Mouse (Mus musculus) bone marrow macrophage, adult 2 months (primary cell): Measurements from ENCODE around the gene Golga2. TPM values are rescaled to one million over a fixed set of nuclear protein-coding genes. Genes with fewer than 3 reads are reported as not detected.
A peak's percentile ranks its signal among the peaks of the same experiment; 100 is the strongest.

Source experiments
- H3K27ac ChIP-seq: 2 replicates; pipeline ENCODE4 v1.5.1; 2012; ENCODE audit warnings: low read depth, low read length; ENCODE audit not compliant: insufficient read depth
- H3K4me1 ChIP-seq: 2 replicates; pipeline ENCODE4 v1.6.1; 2012; ENCODE audit warnings: low read length; ENCODE audit not compliant: control insufficient read depth, insufficient read depth
- H3K4me3 ChIP-seq: 2 replicates; pipeline ENCODE4 v1.5.1; 2012; ENCODE audit warnings: mild to moderate bottlenecking, low read length, moderate library complexity; ENCODE audit not compliant: insufficient read depth
- CTCF ChIP-seq: IDR thresholded peaks from 2 replicates; pipeline ENCODE4 v1.5.1; 2012; ENCODE audit warnings: low read depth, mild to moderate bottlenecking, low read length, moderate library complexity
- POLR2A ChIP-seq: IDR thresholded peaks from 2 replicates; pipeline ENCODE4 v1.6.1; 2012; ENCODE audit warnings: mild to moderate bottlenecking, low read depth, low read length, borderline replicate concordance
- polyA plus RNA-seq: library from polyadenylated mRNA; stranded (reverse); fragments of >200 nt; gene quantifications from 2 replicates; pipeline ENCODE4 v1.2.4, GENCODE M21; 2012; ENCODE audit not compliant: missing spikeins, insufficient read depth, insufficient read length

The Golga2 gene
- polyA plus RNA-seq, 1 experiment = 47.3 TPM

DNA sequence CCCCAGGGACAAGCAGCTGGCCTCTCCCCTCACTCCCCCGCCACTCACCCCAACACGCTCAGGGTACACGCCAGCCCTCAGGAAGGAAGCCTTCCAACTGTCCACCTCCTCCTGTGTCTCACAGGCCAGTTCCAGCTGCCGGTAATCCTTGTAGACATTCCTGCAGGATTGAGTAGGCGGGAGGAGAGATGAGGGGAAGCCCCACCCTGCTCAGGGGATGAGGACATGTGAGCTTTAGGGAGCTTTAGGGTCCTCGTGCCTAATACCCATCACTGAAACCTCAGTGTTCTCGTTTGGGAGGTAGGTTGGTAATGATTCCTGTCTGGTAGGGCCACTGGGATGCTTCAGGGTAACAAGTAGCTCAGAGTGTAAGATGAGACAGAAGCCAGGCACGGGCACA lies 28.6 kb downstream of the Golga2 start:
- Histone ChIP-seq H3K4me3 (no peak overlapping the region), H3K27ac (no peak overlapping the region), H3K4me1 (peaks cover 21% of the 10 kb centered on the region)
- TF ChIP-seq CTCF (no peak), POLR2A (no peak)

DNA sequence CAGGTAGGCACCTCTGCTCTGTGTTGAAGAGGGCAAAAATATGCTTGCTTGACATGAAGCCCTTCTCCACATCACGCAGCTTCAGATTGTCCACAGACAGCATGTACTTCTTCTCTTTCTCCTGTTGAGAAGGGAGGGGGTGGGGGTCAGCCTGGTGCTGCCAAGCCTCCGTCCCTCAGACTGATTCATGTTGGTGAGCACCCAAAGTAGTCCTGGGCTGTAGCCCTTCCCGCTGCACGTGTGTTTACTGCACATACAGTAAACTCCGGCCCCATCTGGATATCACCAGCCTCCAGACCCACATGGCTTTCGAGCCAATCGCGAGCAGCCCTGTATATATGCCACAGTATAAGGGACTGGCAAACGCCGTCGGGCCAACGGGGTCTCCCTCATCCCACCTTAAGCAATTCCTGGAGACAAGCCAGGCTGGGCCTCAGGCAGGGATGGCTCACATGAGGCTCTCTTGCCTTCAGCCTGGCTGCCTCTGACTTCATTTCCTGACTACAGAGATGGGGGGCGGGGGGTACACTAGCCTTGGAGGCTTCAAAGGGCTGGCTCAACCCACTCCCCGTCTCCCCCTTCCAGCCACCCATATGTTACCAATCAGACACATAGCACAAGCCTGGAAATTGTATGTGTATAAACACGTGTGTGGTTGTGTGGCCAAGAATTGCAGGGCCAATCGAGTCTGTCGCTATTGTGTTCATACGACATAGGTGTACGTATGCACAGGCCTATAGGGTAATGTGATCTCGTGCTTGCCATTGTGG lies 29.9 kb downstream of the Golga2 start:
- Histone ChIP-seq H3K27ac (no peak overlapping the region), H3K4me3 (no peak overlapping the region), H3K4me1 (peaks cover 10% of the 10 kb centered on the region)
- TF ChIP-seq POLR2A (no peak), CTCF (no peak)

DNA sequence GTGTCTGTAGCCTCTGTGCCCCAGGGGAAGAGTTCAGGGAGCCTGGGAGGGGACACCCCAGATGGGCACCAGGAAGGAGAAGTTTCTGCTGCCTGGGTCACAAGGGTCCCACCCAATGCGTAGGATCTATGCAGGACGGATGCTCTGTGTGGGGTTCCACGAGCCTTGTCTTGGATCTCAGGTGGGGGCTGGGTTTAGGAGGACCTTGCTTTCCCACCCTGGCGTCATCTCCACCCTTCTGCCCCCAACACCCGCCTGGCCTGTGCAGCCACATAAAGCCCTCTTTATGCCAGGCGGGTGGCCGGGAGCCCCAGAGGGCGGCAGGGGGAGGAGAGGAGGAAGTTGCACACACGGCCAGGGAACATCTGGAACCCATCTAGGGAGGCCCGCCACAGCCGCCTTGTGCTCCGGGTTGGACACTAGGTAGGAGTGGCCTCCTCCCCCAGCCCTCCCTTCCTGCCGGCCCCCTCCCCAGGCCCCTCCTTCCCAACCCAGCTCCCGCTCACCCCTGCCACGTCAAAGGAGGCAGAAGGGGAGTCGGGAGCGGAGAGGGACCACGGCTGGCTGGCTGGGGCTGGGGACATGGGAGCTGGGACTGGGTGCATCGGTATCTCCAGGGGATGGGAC lies 30.7 kb downstream of the Golga2 start:
- Histone ChIP-seq H3K4me1 (peaks cover 10% of the 10 kb centered on the region), H3K4me3 (peak overlapping the region; percentile 2; the same call in 1 of the 2 replicates), H3K27ac (no peak overlapping the region)
- no peak for TF ChIP-seq POLR2A
- no peak for TF ChIP-seq CTCF

DNA sequence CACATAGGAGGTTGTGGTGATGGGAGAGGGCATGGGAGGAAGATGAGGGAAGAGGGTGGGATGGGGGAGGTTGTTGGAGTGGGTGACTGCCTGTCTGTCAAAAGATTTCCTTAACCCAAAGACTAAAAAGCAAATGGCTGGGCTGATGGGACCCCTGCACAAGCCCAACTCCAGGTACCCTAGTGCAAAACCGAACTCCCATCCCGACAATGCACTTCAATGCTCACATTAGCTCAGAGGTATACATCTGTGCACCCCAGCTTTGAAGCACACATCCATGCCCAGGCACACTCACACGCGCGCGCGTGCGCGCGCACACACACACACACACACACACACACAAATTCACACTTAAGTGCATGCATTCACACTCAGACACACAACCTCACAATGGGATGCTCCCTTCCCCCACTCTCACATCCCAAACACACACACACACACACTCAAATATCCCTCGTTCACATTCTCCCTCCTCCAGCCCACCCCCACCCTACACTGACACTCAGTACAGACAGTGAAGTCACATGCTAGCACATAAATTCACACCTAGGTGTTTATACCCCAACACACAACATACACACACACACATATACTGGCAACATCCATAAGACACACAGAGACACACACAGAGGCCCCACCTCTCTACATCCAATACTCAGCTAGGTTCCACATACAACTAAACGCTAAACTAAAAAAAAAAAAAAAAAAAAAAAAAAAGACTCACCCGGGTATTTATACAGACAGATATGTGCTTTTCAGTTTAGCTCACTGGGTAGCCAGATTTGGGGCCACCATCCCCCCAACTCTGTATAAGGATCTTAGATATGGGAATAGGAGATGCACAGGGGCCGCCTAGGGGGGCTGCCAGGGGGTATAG lies 31.8 kb downstream of the Golga2 start:
- Histone ChIP-seq H3K4me3 (no peak overlapping the region), H3K27ac (no peak overlapping the region), H3K4me1 (peaks cover 10% of the 10 kb centered on the region)
- no peak for TF ChIP-seq CTCF

DNA sequence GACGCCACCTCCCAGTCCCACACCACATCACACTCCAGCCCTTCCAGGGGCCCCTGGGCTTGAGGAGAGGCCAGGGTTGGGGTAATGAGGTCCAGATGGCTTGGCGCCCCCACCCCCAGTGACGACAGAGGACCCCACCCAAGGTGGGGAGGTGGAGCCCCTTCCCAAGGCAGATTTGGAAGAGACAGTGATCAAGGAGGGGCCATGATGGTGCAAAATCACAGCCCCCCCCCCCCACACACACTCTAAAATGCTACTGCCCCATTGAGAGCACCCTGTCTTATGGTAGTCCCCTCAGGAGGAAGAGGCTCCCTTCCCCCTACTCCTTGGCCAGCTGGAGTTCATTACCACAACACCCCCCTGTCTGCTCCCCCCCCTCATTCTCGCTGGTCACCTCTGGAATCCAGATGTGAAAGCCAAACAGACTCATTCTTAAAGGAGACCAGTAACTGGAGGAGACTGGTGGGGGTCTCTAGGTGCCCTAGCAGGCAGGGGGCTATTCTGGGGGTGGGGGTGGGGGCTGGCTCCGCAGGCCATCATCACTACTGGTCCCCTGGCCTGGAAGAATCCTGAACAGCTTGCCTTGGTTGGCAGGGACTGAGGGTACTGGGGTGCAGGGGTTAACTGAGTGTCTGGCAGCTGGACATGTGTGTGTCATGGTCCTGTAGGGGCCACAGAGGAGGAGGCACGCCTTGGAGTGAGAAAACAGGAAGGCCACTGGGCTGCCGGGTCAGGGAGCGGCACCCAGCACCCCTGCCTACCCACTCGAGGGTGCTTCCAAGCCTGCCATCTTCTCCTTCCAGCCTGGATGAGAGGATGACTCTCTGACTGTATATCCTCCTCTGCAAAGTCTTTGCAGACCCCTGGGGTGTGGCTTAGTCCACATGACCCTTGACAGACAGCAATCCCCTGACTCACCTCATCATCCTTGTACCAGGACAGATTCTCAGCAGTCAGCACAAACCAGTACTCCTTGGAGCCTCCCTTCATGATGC lies 32.7 kb downstream of the Golga2 start:
- no peak overlapping the region for H3K27ac ChIP-seq
- no peak overlapping the region for H3K4me3 ChIP-seq
- H3K4me1 ChIP-seq = peaks cover 10% of the 10 kb centered on the region
- TF ChIP-seq POLR2A (no peak), CTCF (no peak)

DNA sequence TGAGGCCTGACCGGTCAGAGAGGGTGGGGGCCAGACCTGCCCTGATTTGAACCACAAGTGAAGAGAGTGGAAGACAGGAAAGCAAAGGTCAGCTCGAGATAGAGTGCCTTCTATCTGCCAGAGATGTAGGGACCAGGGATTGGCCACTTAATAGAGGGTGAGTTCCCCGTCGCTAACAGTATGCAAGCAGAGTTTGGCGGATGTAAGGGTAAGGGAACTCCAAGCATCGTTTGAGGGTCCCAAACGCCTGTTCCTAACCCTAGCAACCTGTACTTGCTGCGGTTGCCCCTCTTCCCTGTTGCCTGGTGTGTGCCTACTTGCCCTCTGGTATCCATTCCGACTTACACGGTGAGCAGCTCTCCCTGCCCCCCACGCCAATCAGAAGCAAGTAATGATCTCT lies 33.5 kb downstream of the Golga2 start:
- TF ChIP-seq POLR2A = no peak
- peaks cover 16% of the 10 kb centered on the region for H3K4me1 ChIP-seq
- H3K27ac ChIP-seq = no peak overlapping the region
- H3K4me3 ChIP-seq = no peak overlapping the region

DNA sequence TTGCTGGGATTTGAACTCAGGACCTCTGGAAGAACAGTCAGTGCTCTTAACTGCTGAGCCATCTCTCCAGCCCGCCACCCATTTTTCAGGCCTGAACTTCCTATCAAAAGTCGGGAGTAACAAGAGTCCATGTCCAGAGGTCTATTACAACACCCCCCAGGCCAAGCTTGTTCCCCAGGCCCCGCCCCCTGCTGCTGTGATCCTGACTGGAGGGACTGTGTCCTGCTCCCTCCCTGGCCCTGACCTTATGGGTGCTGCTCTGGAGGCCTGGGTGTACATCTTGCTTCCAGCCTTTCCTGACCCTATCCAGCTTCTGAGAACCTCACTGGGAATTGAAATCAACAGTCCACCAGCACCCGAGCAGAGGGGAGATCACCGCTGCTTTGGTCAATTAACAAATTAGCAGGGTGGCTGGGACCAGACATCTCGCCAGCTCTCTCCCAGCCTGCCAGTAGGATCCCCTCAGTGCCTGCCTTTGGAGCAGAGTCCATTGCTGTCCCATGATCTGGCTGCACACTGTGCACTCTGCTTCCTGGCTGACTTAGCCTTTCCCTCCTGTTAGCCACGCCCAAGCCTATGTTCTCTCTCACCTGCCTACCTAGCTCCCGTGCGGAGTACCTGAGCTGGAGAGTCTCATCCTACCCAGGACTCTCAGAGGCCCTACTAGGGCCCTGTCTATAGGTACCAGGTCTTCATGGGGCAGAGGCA lies 34.6 kb downstream of the Golga2 start:
- H3K4me3 ChIP-seq = no peak overlapping the region
- no peak overlapping the region for H3K27ac ChIP-seq
- no peak for TF ChIP-seq POLR2A
- no peak for TF ChIP-seq CTCF
- H3K4me1 ChIP-seq = peaks cover 18% of the 10 kb centered on the region

DNA sequence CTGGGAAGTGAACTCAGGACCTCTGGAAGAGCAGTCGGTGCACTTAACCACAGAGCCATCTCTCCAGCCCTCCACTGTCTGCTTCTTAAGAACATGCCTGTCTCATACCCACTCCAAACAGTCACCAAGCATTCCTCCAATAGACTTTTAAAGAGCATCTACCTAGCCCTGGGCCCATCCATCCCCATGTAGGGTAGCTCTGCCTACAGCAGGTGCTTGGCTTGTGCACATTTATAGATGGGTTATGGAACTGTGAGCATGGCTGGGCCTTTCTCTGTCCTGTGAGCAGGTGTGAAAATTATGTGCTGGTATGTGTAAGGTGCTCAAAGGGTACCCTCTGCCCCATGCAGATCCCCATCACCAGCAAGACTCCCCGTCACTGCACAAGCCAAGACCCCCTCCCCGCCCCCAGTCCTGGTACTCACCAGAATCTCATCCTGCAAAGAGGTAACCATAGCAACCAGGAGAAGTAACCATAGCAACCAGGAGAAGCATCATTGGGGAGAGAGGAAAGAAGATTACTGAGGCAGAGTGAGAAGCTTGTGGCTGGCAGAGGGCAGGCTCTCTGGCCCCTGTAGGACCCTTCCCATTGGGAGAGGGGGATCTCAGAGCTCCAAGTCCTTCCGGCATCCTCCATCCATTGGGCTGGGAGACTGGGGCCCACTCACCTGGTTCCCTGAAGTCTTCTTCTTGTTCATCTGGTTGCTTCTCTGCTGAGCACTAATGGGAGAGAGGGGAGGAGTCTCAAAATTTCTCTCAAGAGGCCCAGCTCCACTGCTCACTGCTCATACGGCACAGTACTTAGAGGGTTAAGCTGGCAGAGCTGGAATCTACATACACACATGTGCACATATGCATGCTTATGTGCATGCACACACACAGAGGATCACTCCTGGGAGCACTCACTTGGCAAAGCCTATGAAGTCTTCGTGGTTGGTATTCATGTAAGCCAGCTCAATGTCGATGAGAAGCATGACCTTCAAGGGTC lies 35.9 kb downstream of the Golga2 start:
- peaks cover 12% of the 10 kb centered on the region for H3K4me1 ChIP-seq
- H3K27ac ChIP-seq = no peak overlapping the region
- TF ChIP-seq POLR2A (no peak), CTCF (no peak)
- H3K4me3 ChIP-seq = no peak overlapping the region
